Mouse (Mus musculus) forebrain, postnatal 0 days (tissue): ENCODE measurements around the gene Fam214b. TPM values are rescaled to one million over a fixed set of nuclear protein-coding genes. Genes with fewer than 3 reads are reported as not detected.

Experiments used
- ATAC-seq: fragments of 200-750 bp; cut with Nextera tagmentation; 2 replicates; pipeline ENCODE4 v1.8.0; 2017; ENCODE audit warnings: mild to moderate bottlenecking, moderate library complexity
- DNase-seq: peaks from one replicate; pipeline ENCODE4 v3.0.0-alpha.2; 2015
- H3K27ac ChIP-seq: fragments of 300-500 bp; sonication (generic); 2 replicates; pipeline ENCODE4 v1.5.1; 2014; ENCODE audit warnings: low read depth, mild to moderate bottlenecking, antibody characterized with exemption, low read length, moderate library complexity, mixed read lengths
- H3K27me3 ChIP-seq: fragments of 300-500 bp; sonication (generic); 2 replicates; pipeline ENCODE4 v1.6.1; 2014; ENCODE audit warnings: mild to moderate bottlenecking, low read length, mixed read lengths; ENCODE audit not compliant: insufficient read depth
- H3K36me3 ChIP-seq: fragments of 300-500 bp; sonication (generic); 2 replicates; pipeline ENCODE4 v1.6.1; 2014; ENCODE audit warnings: mild to moderate bottlenecking, moderate library complexity; ENCODE audit not compliant: insufficient read depth
- H3K4me1 ChIP-seq: fragments of 300-500 bp; sonication (generic); 2 replicates; pipeline ENCODE4 v1.6.1; 2014; ENCODE audit warnings: antibody characterized with exemption; ENCODE audit not compliant: insufficient read depth
- H3K4me2 ChIP-seq: fragments of 300-500 bp; sonication (generic); 2 replicates; pipeline ENCODE4 v1.6.1; 2014; ENCODE audit warnings: low read depth, mild to moderate bottlenecking, moderate library complexity
- H3K4me3 ChIP-seq: fragments of 300-500 bp; sonication (generic); 2 replicates; pipeline ENCODE4 v1.5.1; 2014; ENCODE audit warnings: low read depth, low read length, mixed read lengths
- H3K9ac ChIP-seq: fragments of 300-500 bp; sonication (generic); 2 replicates; pipeline ENCODE4 v1.6.1; 2014; ENCODE audit warnings: mild to moderate bottlenecking
- H3K9me3 ChIP-seq: fragments of 300-500 bp; sonication (generic); 2 replicates; pipeline ENCODE4 v1.6.1; 2016; ENCODE audit warnings: low read length
- CTCF ChIP-seq: sonication (generic); IDR thresholded peaks from 2 replicates; pipeline ENCODE4 v1.5.1; 2016; ENCODE audit warnings: antibody characterized with exemption, control low read depth, low read depth
- WGBS: fragments of 180-500 bp; shearing (Covaris S2); extraction: QIAGEN DNeasy Blood & Tissue Kit; methylation state at CpG from one replicate; pipeline ENCODE4 v1.1.7; 2014; 5-methylcytosine and 5-hydroxymethylcytosine counted together
- polyA plus RNA-seq: library from polyadenylated mRNA; unstranded; fragments of >200 nt; fragmentation: Nextera tagmentation; extraction: Ambion mirVana; gene quantifications from 2 replicates; pipeline ENCODE4 v1.2.1, GENCODE M21; 2015
- total RNA-seq: library from RNA; depleted of rRNA; stranded (reverse); fragments of >200 nt; gene quantifications from 2 replicates; pipeline ENCODE4 v1.2.3, GENCODE M21; 2014; rRNA removed

The Fam214b gene
- 35.7 and 42.3 TPM in 2 replicates for total RNA-seq
- polyA plus RNA-seq = 23.4 and 30.9 TPM in 2 replicates

- peak; percentile 88 for ATAC-seq
- Histone ChIP-seq H3K36me3 (no peaks in the 10 kb centered on the region), H3K27ac (peak within 1 kb of the TSS; percentile 85), H3K9me3 (no peaks in the 10 kb centered on the region), H3K27me3 (no peaks in the 10 kb centered on the region), H3K9ac (peak within 1 kb of the TSS; percentile 64), H3K4me1 (peaks cover 8% of the 10 kb centered on the region; the same call in 1 of the 2 replicates), H3K4me2 (peak within 1 kb of the TSS; percentile 88), H3K4me3 (peak within 1 kb of the TSS; percentile 63)
- WGBS = under 1% methylated on average over 33 of the region's 33 CpGs
- DNase-seq = peak; percentile 94
- no peak; the same call in 1 of the 2 replicates for TF ChIP-seq CTCF
These were observed at the start of gene Fam214b for GRCm38 (mm10) chr4:43045659-43046302. Gene Fam214b (minus strand): TSS chr4:43046220.

- ATAC-seq (no peak), DNase-seq (no peak)
- no peaks in the 10 kb centered on the region for H3K27me3 ChIP-seq
- WGBS = 87% methylated on average over 4 of the region's 4 CpGs
- H3K4me3 ChIP-seq = no peak overlapping the region
- H3K27ac ChIP-seq = no peak overlapping the region
- H3K4me1 ChIP-seq = no peaks in the 10 kb centered on the region
- no peak overlapping the region for H3K9ac ChIP-seq
- H3K36me3 ChIP-seq = peaks cover 11% of the 10 kb centered on the region; the same call in 1 of the 2 replicates
- no peak overlapping the region for H3K4me2 ChIP-seq
- no peaks in the 10 kb centered on the region for H3K9me3 ChIP-seq
- no peak for TF ChIP-seq CTCF
These were observed 45.2 kb upstream of the Fam214b start for GRCm38 (mm10) chr4:43091183-43091582.

GRCm38 (mm10) chr4:43089950-43090349 is 43.9 kb upstream of the Fam214b start:
- H3K36me3 ChIP-seq = peaks cover 5% of the 10 kb centered on the region; the same call in 1 of the 2 replicates
- ATAC-seq (no peak), DNase-seq (no peak)
- no peak overlapping the region for H3K27ac ChIP-seq
- no peak overlapping the region for H3K4me2 ChIP-seq
- H3K27me3 ChIP-seq = no peaks in the 10 kb centered on the region
- no peak for TF ChIP-seq CTCF
- no peaks in the 10 kb centered on the region for H3K4me1 ChIP-seq
- H3K9ac ChIP-seq = no peak overlapping the region
- H3K4me3 ChIP-seq = no peak overlapping the region
- WGBS = 91% methylated on average over 2 of the region's 2 CpGs
- H3K9me3 ChIP-seq = no peaks in the 10 kb centered on the region

- Histone ChIP-seq H3K36me3 (no peaks in the 10 kb centered on the region), H3K27me3 (no peaks in the 10 kb centered on the region), H3K4me1 (no peaks in the 10 kb centered on the region), H3K4me3 (no peak overlapping the region), H3K27ac (no peak overlapping the region), H3K9me3 (no peaks in the 10 kb centered on the region), H3K9ac (no peak overlapping the region), H3K4me2 (no peak overlapping the region)
- WGBS = 74% methylated on average over 2 of the region's 2 CpGs
- ATAC-seq (no peak), DNase-seq (no peak)
- TF ChIP-seq CTCF = no peak
These were observed 36.4 kb upstream of the Fam214b start for GRCm38 (mm10) chr4:43082458-43082857.

DNA sequence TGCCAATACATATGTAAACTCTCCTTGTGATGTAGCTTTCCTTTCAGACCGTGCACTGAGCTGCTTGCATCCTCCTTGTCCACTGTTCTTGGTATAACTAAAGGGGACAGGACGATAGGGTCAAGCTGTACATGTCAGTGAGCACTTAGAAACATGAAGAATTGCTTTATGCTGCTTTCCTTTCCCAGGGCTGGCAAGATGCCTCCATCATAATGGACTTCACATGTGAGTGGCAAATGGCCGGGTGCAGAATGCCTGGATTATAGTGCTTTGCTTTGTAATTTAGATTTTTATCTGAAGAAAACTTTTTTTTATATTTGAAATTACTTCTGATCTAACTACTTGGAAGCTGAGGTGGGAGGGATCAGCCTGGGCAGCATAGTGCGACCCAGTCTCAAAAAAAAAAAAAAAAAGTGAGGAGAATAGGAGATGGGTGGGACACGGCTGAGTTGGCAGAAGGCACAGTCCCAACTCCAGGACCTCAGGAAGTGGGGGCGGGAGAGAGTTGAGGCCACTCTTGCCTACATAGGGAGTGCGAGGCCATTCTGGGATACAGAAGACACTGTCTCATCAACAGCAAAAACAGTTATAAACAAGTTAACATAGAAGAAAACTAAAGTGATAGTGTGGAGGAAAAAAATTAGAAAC is 32.2 kb upstream of the Fam214b start:
- Histone ChIP-seq H3K27me3 (no peaks in the 10 kb centered on the region), H3K36me3 (no peaks in the 10 kb centered on the region), H3K4me1 (no peaks in the 10 kb centered on the region), H3K9ac (no peak overlapping the region), H3K4me3 (no peak overlapping the region), H3K27ac (no peak overlapping the region), H3K4me2 (no peak overlapping the region), H3K9me3 (no peaks in the 10 kb centered on the region)
- no peak for TF ChIP-seq CTCF
- 54% methylated on average over 7 of the region's 7 CpGs for WGBS
- ATAC-seq (no peak), DNase-seq (no peak)

- Histone ChIP-seq H3K27me3 (no peaks in the 10 kb centered on the region), H3K4me3 (no peak overlapping the region), H3K9ac (no peak overlapping the region), H3K27ac (no peak overlapping the region), H3K4me1 (no peaks in the 10 kb centered on the region), H3K36me3 (no peaks in the 10 kb centered on the region), H3K4me2 (no peak overlapping the region), H3K9me3 (no peaks in the 10 kb centered on the region)
- no peak for TF ChIP-seq CTCF
- DNase-seq (no peak), ATAC-seq (no peak)
These were observed 28.9 kb upstream of the Fam214b start for GRCm38 (mm10) chr4:43074923-43075322.

- Histone ChIP-seq H3K4me2 (no peak overlapping the region), H3K27me3 (no peaks in the 10 kb centered on the region), H3K9ac (no peak overlapping the region), H3K36me3 (no peaks in the 10 kb centered on the region), H3K4me1 (peaks cover 4% of the 10 kb centered on the region; the same call in 1 of the 2 replicates), H3K4me3 (no peak overlapping the region), H3K9me3 (no peaks in the 10 kb centered on the region), H3K27ac (no peak overlapping the region)
- WGBS = 97% methylated on average over 4 of the region's 4 CpGs
- no peak for TF ChIP-seq CTCF
- DNase-seq (no peak), ATAC-seq (no peak)
These were observed 19.5 kb upstream of the Fam214b start for GRCm38 (mm10) chr4:43065471-43065870.
